Mouse (Mus musculus) ES-E14 (cell line): ENCODE data around the gene Dhrs11. TPM values are rescaled to one million over a fixed set of nuclear protein-coding genes. Genes with fewer than 3 reads are reported as not detected.
"Not testable (repeated sequence)": the region's sequence is repeated elsewhere in the genome, so short reads cannot be mapped to it uniquely, and the experiment has no call there.

Source experiments
- DNase-seq: peaks from one replicate; pipeline ENCODE4 v3.0.0-alpha.2; 2013; ENCODE audit warnings: low read depth, low spot score
- H3K27ac ChIP-seq: 2 replicates; pipeline ENCODE4 v1.5.1; 2012; ENCODE audit warnings: low read depth, mild to moderate bottlenecking, low read length, moderate library complexity, mixed read lengths; ENCODE audit not compliant: poor library complexity, insufficient read depth, severe bottlenecking
- H3K36me3 ChIP-seq: 2 replicates; pipeline ENCODE4 v1.6.1; 2012; ENCODE audit warnings: mild to moderate bottlenecking, low read length, moderate library complexity, mixed read lengths; ENCODE audit not compliant: control insufficient read depth, poor library complexity, insufficient read depth, severe bottlenecking
- H3K4me1 ChIP-seq, 2 experiments: fragments of 150-350 bp in 1 of 2; sonication (generic) in 1 of 2; 2 replicates each; pipeline ENCODE4 v1.6.1; 2012; ENCODE audit warnings: low read length in 2 of 2, mild to moderate bottlenecking in 1 of 2, mixed read lengths in 1 of 2; ENCODE audit not compliant: control insufficient read depth in 2 of 2, insufficient read depth in 2 of 2, poor library complexity in 1 of 2
- H3K4me3 ChIP-seq, 2 experiments: fragments of 150-350 bp in 1 of 2; sonication (generic) in 1 of 2; 2 replicates each; pipeline ENCODE4 v1.5.1; 2012; ENCODE audit warnings: low read length in 2 of 2, low read depth in 1 of 2, mild to moderate bottlenecking in 1 of 2, mixed read lengths in 1 of 2; ENCODE audit not compliant: insufficient read depth in 1 of 2, poor library complexity in 1 of 2, severe bottlenecking in 1 of 2
- H3K9ac ChIP-seq: 2 replicates; pipeline ENCODE4 v1.6.1; 2012; ENCODE audit warnings: low read depth, mild to moderate bottlenecking, low read length, mixed read lengths; ENCODE audit not compliant: poor library complexity, insufficient read depth, severe bottlenecking
- H3K9me3 ChIP-seq: fragments of 150-350 bp; sonication (generic); 2 replicates; pipeline ENCODE4 v1.6.1; 2012; ENCODE audit warnings: low read depth, mild to moderate bottlenecking, low read length; ENCODE audit not compliant: control insufficient read depth, insufficient read depth
- CHD2 ChIP-seq: IDR thresholded peaks from 2 replicates; pipeline ENCODE4 v1.6.1; 2014; ENCODE audit warnings: mild to moderate bottlenecking, low read depth, low read length, inconsistent platforms
- HCFC1 ChIP-seq: IDR thresholded peaks from 2 replicates; pipeline ENCODE4 v1.6.1; 2012; ENCODE audit warnings: low read length, inconsistent platforms, borderline replicate concordance; ENCODE audit not compliant: insufficient read depth
- MAFK ChIP-seq: IDR thresholded peaks from 2 replicates; pipeline ENCODE4 v1.6.1; 2014; ENCODE audit warnings: mild to moderate bottlenecking, low read depth, low read length, inconsistent platforms; ENCODE audit not compliant: insufficient read depth
- ZC3H11A ChIP-seq: IDR thresholded peaks from 2 replicates; pipeline ENCODE4 v1.6.1; 2012; ENCODE audit warnings: low read depth, mild to moderate bottlenecking, inconsistent platforms, low read length, borderline replicate concordance
- ZNF384 ChIP-seq: IDR thresholded peaks from 2 replicates; pipeline ENCODE4 v1.6.1; 2012; ENCODE audit warnings: low read depth, low read length, inconsistent platforms
- in situ Hi-C, 2 experiments: fragments of 600-800 bp; cut with MboI; formaldehyde crosslinking; loops; one replicate each; pipeline ENCODE4 v1.15.1; 2025; ENCODE audit warnings: low sequenced_read_pairs in 2 of 2, inconsistent platforms in 1 of 2; ENCODE audit not compliant: unreplicated experiment in 2 of 2
- total RNA-seq: library from RNA; depleted of rRNA; stranded (reverse); fragments of 300-350 nt; gene quantifications from 2 replicates; pipeline ENCODE4 v1.2.3, GENCODE M21; 2012; rRNA removed

Dhrs11 gene
- 5.2 and 6.2 TPM in 2 replicates for total RNA-seq

- no peak within 1 kb of the TSS for H3K27ac ChIP-seq
- no peaks in the 10 kb centered on the region; a peak in 2 of 4 replicates for H3K4me1 ChIP-seq
- H3K4me3 ChIP-seq, result peak within 1 kb of the TSS; percentile 90 to 92
- H3K9me3 ChIP-seq, result no peaks in the 10 kb centered on the region
- peak within 1 kb of the TSS; percentile 80 for H3K9ac ChIP-seq
- peak; percentile 56 for DNase-seq
- in situ Hi-C loops, result no loop called here
- TF ChIP-seq CHD2, result no peak
- TF ChIP-seq MAFK, result no peak
- TF ChIP-seq HCFC1, result peak; percentile 31; the same call in 1 of the 2 replicates
- TF ChIP-seq ZNF384, result no peak
- TF ChIP-seq ZC3H11A, result no peak
- H3K36me3 ChIP-seq, result peaks cover 5% of the 10 kb centered on the region
Observed at GRCm38 (mm10) chr11:84828516-84829399, at the start of gene Dhrs11. Gene Dhrs11 (minus strand): TSS chr11:84828994.

- H3K9ac ChIP-seq, H3K36me3 ChIP-seq, H3K4me1 ChIP-seq, H3K9me3 ChIP-seq, in situ Hi-C loops, H3K4me3 ChIP-seq, DNase-seq, H3K27ac ChIP-seq: not testable (repeated sequence)
- 0 out of 2 replicates have a peak, but pooled peaks have one; percentile 28 for TF ChIP-seq ZNF384
Observed at GRCm38 (mm10) chr11:84876020-84876419, 47.2 kb upstream of the Dhrs11 start.

GRCm38 (mm10) chr11:84873042-84873833 lies 44.4 kb upstream of the Dhrs11 start:
- Histone ChIP-seq H3K27ac (no peak overlapping the region), H3K4me3 (no peak overlapping the region), H3K9me3 (no peaks in the 10 kb centered on the region), H3K9ac (no peak overlapping the region), H3K36me3 (peaks cover 2% of the 10 kb centered on the region; the same call in 1 of the 2 replicates), H3K4me1 (peaks cover 0 to 6% of the 10 kb centered on the region in 2 experiments; a peak in 2 of 4 replicates)
- in situ Hi-C loops, result no loop called here
- no peak for TF ChIP-seq MAFK
- TF ChIP-seq ZC3H11A, result no peak
- 0 out of 2 replicates have a peak, but pooled peaks have one; percentile 35 for TF ChIP-seq ZNF384
- no peak for DNase-seq

GRCm38 (mm10) chr11:84871548-84872069 lies 42.8 kb upstream of the Dhrs11 start:
- DNase-seq, result no peak
- Histone ChIP-seq H3K9me3 (no peaks in the 10 kb centered on the region), H3K27ac (peak overlapping the region; percentile 99; the same call in 1 of the 2 replicates), H3K9ac (peak overlapping the region; percentile 99; the same call in 1 of the 2 replicates), H3K4me3 (peak overlapping the region; percentile 88 to 90), H3K4me1 (peaks cover 0 to 7% of the 10 kb centered on the region in 2 experiments; a peak in 2 of 4 replicates), H3K36me3 (peaks cover 2% of the 10 kb centered on the region; the same call in 1 of the 2 replicates)
- TF ChIP-seq CHD2, result no peak
- TF ChIP-seq ZC3H11A, result no peak
- peak; percentile 47; the same call in 1 of the 2 replicates for TF ChIP-seq ZNF384
- no peak for TF ChIP-seq MAFK
- TF ChIP-seq HCFC1, result no peak
- in situ Hi-C loops, result no loop called here
